Mouse (Mus musculus): ENCODE measurements around the gene Kcnk13. TPM values are rescaled to one million over a fixed set of nuclear protein-coding genes. Genes with fewer than 3 reads are reported as not detected.

Kcnk13 gene
- polyA plus RNA-seq, 1 experiment from 2014 or later = 0.41 TPM

DNA sequence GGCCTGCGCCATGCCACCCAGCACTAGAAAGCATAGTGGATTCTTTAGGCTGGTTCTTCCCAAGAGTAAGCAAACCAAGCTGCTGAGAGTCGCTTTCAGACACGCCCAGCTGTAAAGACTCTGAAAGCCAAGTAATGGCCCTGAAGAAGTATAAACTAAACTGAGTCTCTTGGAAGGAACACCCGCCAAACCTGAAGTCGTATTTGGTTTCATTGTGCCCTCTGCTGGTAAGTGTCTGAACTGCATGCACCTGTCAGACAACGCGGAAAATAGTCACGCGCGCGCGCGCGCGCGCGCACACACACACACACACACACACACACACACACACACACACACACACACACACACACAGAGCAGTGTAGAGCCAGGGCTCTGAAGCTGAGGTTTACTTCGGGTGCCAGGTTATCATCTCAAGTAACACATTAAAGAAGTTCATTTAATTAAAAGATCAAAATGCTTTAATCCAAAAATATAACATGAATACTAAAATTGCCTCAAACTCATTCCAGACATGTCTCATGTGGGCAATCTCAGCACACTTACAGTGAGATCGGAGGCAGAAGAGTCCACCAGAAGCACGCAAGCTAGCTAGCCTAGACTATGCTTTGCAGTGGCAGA, 142.1 kb downstream of the Kcnk13 start:
- peak; percentile 33; the same call in 1 of the 2 replicates for ATAC-seq (ENCODE audit: insufficient read depth, low FRiP score, low read depth)

GRCm38 (mm10) chr12:100107436-100107835, 143.1 kb downstream of the Kcnk13 start:
- no peaks in the 10 kb centered on the region for H3K27me3 ChIP-seq (replicated peaks)
- no peaks in the 10 kb centered on the region for H3K9me3 ChIP-seq
- H3K27ac ChIP-seq = no peak overlapping the region
- H3K36me3 ChIP-seq = peaks cover 6% of the 10 kb centered on the region; the same call in 1 of the 2 replicates
- H3K4me1 ChIP-seq = peaks cover 14% of the 10 kb centered on the region
- H3K4me2 ChIP-seq = no peak overlapping the region
- H3K4me3 ChIP-seq (replicated peaks) = no peak overlapping the region
- H3K9ac ChIP-seq = no peak overlapping the region
- WGBS = 53% methylated on average over 4 of the region's 4 CpGs
- ATAC-seq (ENCODE audit: insufficient read depth, low FRiP score, low read depth) = no peak

More for the DNA sequence above, 142.1 kb downstream of the Kcnk13 start:
- peaks cover 9% of the 10 kb centered on the region for H3K4me1 ChIP-seq
- WGBS = 11% methylated on average over 20 of the region's 20 CpGs
- H3K4me2 ChIP-seq = peak overlapping the region; percentile 25
- no peaks in the 10 kb centered on the region for H3K27me3 ChIP-seq (replicated peaks)
- no peak overlapping the region for H3K4me3 ChIP-seq (replicated peaks)
- no peak overlapping the region for H3K9ac ChIP-seq
- no peaks in the 10 kb centered on the region for H3K9me3 ChIP-seq
- no peak overlapping the region for H3K27ac ChIP-seq
- no peaks in the 10 kb centered on the region for H3K36me3 ChIP-seq

DNA sequence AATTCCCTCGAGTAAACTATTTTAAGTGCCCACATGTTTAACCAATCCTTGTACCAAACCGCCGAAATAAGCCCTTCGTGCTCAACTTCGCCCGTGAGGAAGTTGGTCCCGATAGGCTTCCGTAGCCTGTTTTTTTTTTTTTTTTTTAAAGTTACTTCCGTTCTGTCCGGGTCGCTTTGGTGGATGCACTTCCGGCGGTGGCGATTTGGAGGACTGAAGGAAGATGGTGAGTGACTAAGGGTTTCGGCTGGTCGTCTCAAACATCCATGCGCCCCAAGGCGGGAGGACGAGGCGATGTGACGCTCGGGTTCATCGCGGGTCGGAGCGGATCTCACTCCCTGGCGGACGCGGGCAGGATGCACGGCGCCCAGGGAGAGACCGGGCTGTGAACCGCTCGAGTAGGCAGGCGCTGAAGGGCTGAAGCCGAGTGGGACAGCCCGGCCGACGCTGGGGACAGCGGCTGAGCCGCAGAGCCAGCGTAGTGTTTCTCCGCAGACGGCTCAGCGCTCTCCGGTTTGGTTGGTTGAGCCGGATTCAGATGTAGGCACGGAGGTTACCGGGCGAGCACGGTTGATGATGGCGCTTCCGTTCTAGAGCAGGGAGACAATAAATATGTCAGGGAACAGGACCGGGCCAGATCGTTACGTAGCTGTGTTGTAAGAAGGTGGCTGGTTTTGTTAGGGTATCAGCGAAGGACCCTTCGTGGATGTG, 145.8 kb downstream of the Kcnk13 start, which contains the start of gene Psmc1:
Gene Psmc1 (plus strand): TSS at position 169 of the 711 bp plus-strand sequence.
- under 1% methylated on average over 58 of the region's 58 CpGs for WGBS
- Histone ChIP-seq H3K4me2 (peak within 1 kb of the TSS; percentile 92), H3K9me3 (no peaks in the 10 kb centered on the region), H3K27me3 (replicated peaks) (no peaks in the 10 kb centered on the region), H3K4me3 (replicated peaks) (peak within 1 kb of the TSS; percentile 73), H3K36me3 (peaks cover 13% of the 10 kb centered on the region), H3K9ac (peak within 1 kb of the TSS; percentile 58), H3K4me1 (peaks cover 14% of the 10 kb centered on the region), H3K27ac (peak within 1 kb of the TSS; percentile 89)
- peak; percentile 77 for ATAC-seq (ENCODE audit: insufficient read depth, low FRiP score, low read depth)

Small RNA genes within 50 kb of the gene (microRNA-seq; reads per million reads assigned to microRNA genes)
- gene Gm23291 = not detected

Other genes starting within 250 kb of the Kcnk13 start
- 9.2 and 10.6 TPM in 2 replicates for gene Efcab11, start 80.1 kb upstream of the Kcnk13 start, polyA plus RNA-seq (2015; fragmentation: Nextera tagmentation; extraction: Ambion mirVana)
- gene Tdp1, start 80.0 kb upstream of the Kcnk13 start, polyA plus RNA-seq (2015; fragmentation: Nextera tagmentation; extraction: Ambion mirVana) = 46.0 and 49.7 TPM in 2 replicates
- gene Psmc1, start 145.7 kb downstream of the Kcnk13 start, polyA plus RNA-seq (2015; fragmentation: Nextera tagmentation; extraction: Ambion mirVana) = 206 and 240 TPM in 2 replicates
- 10.3 and 12.2 TPM in 2 replicates for gene Nrde2, start 195.2 kb downstream of the Kcnk13 start, polyA plus RNA-seq (2015; fragmentation: Nextera tagmentation; extraction: Ambion mirVana)
- 1,764 and 1,796 TPM in 2 replicates for gene Calm1, start 234.9 kb downstream of the Kcnk13 start, polyA plus RNA-seq (2015; fragmentation: Nextera tagmentation; extraction: Ambion mirVana)